Mouse (Mus musculus): ENCODE results near the gene Cdc25b. TPM values are rescaled to one million over a fixed set of nuclear protein-coding genes. Genes with fewer than 3 reads are reported as not detected.

The Cdc25b gene
- 76.4 and 88.9 TPM in 2 replicates for polyA plus RNA-seq (2012; rRNA removed)
- polyA plus RNA-seq (2014; fragmentation: Nextera tagmentation; extraction: Ambion mirVana): 52.1 and 56.2 TPM in 2 replicates

DNA sequence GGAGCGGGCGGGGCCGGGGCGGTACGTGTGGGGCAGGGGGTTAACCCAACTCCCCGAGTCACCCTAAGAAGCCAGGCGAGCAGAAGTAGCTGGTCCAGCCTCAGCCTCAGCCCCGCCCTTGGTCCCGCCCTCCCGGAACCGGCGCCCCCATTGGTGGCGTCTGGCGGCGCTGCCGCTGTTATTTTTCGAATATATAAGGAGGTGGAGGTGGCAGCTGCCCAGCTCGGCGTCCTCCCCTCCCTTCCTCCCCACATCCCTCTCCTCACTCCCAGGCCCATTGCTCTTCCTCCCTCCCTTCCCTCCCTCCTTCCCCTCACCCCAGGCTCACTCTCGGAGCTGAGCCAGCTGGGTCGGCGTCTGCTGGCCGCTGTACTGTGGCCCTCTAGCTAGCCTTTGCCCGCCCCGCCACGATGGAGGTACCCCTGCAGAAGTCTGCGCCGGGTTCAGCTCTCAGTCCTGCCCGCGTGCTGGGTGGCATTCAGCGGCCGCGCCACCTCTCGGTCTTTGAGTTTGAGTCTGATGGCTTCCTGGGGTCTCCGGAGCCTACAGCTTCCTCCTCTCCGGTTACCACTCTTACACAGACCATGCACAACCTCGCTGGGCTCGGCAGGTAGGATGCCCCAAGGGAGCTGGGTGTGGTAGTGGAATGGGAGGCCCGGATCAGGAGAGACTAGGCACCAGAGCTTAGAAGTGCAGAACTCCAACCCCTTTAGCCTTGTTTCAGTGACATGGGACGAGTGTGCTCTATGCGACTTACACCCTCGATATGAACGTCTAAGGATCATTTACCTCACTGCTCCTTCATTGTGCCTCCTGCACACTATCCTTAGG is at the start of gene Cdc25b, which contains the start of gene Spef1:
Gene Cdc25b, plus strand, starts transcription at position 179 of the 831 bp plus-strand sequence.
Gene Spef1, minus strand, starts transcription at position 512 of the 831 bp plus-strand sequence.
- Histone ChIP-seq H3K4me3 (replicated peaks; ENCODE audit: low read length) (peak within 1 kb of the TSS; percentile 59), H3K27ac (replicated peaks; ENCODE audit: low read depth, low read length) (peak within 1 kb of the TSS; percentile 70), H3K4me2 (replicated peaks; ENCODE audit: low read depth, low read length, severe bottlenecking) (peak within 1 kb of the TSS; percentile 66), H3K9ac (ENCODE audit: low read depth, low read length, severe bottlenecking) (peak within 1 kb of the TSS; percentile 64), H3K9me3 (ENCODE audit: control insufficient read depth, low read length) (no peaks in the 10 kb centered on the region), H3K27me3 (ENCODE audit: control insufficient read depth, insufficient read depth, low read length) (no peaks in the 10 kb centered on the region), H3K4me1 (ENCODE audit: control insufficient read depth, insufficient read depth, low read length) (peaks cover 17% of the 10 kb centered on the region), H3K36me3 (ENCODE audit: control insufficient read depth, insufficient read depth, low read length) (peaks cover 19% of the 10 kb centered on the region)
- peak; percentile 89 for ATAC-seq (ENCODE audit: low FRiP score, low read depth)
- DNase-seq (ENCODE audit: low spot score): peak; percentile 86
- WGBS: 1% methylated on average over 40 of the region's 43 CpGs
- TF ChIP-seq POLR2A (IDR thresholded peaks at IDR 0.05; ENCODE audit: borderline replicate concordance, extremely low read depth, insufficient read depth, insufficient read length): 0 out of 2 replicates have a peak, but pooled peaks have one; percentile 42

DNA sequence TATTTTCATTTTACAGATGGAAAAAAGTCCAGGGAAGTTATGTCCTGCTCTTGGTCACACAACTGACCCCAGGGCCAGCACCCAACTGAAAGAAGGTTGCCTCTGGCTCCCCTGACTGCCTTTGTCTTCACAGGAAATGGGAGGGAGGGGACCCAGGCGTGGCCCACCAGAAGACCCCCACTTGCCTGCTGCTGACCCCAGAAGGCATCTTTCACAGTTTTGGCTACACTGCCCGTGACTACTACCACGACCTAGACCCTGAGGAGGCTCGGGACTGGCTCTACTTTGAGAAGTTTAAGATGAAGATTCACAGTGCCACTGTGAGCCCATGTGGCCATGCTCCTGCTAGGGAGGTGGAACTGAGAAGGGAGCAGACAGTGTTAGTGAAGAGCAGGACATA is 48.5 kb upstream of the Cdc25b start:
- no peak overlapping the region for H3K27ac ChIP-seq (replicated peaks; ENCODE audit: low read depth, low read length)
- DNase-seq (ENCODE audit: low spot score) (no peak), ATAC-seq (ENCODE audit: low FRiP score, low read depth) (no peak)
- no peak overlapping the region for H3K9ac ChIP-seq (ENCODE audit: low read depth, low read length, severe bottlenecking)
- H3K9me3 ChIP-seq (ENCODE audit: control insufficient read depth, low read length): no peaks in the 10 kb centered on the region
- H3K36me3 ChIP-seq (ENCODE audit: control insufficient read depth, insufficient read depth, low read length): peaks cover 92% of the 10 kb centered on the region
- no peak for TF ChIP-seq POLR2A (IDR thresholded peaks at IDR 0.05; ENCODE audit: borderline replicate concordance, extremely low read depth, insufficient read depth, insufficient read length)
- no peak overlapping the region for H3K4me3 ChIP-seq (replicated peaks; ENCODE audit: low read length)
- no peak overlapping the region for H3K4me2 ChIP-seq (replicated peaks; ENCODE audit: low read depth, low read length, severe bottlenecking)
- 84% methylated on average over 4 of the region's 4 CpGs for whole genome bisulfite sequencing
- H3K4me1 ChIP-seq (ENCODE audit: control insufficient read depth, insufficient read depth, low read length): no peaks in the 10 kb centered on the region
- no peaks in the 10 kb centered on the region for H3K27me3 ChIP-seq (ENCODE audit: control insufficient read depth, insufficient read depth, low read length)

DNA sequence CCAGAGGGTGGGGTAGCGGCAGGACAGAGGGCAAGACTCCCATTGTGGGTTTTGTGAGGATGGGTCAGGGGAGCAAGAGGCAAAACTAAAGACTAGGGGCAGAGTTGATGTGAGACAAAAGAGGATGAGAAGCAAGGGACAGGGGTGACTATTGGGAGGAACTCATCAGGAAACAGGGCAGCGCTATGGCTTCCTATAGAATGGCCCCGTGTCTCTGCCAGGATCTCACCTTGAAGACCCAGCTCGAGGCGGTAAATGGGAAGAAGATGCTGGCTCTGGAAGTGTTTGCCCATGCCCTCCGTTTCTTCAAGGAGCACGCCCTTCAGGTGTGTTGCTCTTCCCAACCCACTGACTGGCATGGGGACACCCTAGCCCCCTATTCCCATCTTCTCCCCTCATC is 48.0 kb upstream of the Cdc25b start:
- Histone ChIP-seq H3K4me1 (ENCODE audit: control insufficient read depth, insufficient read depth, low read length) (no peaks in the 10 kb centered on the region), H3K27me3 (ENCODE audit: control insufficient read depth, insufficient read depth, low read length) (no peaks in the 10 kb centered on the region), H3K9me3 (ENCODE audit: control insufficient read depth, low read length) (no peaks in the 10 kb centered on the region), H3K36me3 (ENCODE audit: control insufficient read depth, insufficient read depth, low read length) (peaks cover 96% of the 10 kb centered on the region), H3K4me2 (replicated peaks; ENCODE audit: low read depth, low read length, severe bottlenecking) (no peak overlapping the region), H3K4me3 (replicated peaks; ENCODE audit: low read length) (no peak overlapping the region), H3K9ac (ENCODE audit: low read depth, low read length, severe bottlenecking) (no peak overlapping the region), H3K27ac (replicated peaks; ENCODE audit: low read depth, low read length) (no peak overlapping the region)
- no peak for ATAC-seq (ENCODE audit: low FRiP score, low read depth)
- DNase-seq (ENCODE audit: low spot score): no peak
- WGBS: 94% methylated on average over 7 of the region's 7 CpGs
- TF ChIP-seq POLR2A (IDR thresholded peaks at IDR 0.05; ENCODE audit: borderline replicate concordance, extremely low read depth, insufficient read depth, insufficient read length): no peak

DNA sequence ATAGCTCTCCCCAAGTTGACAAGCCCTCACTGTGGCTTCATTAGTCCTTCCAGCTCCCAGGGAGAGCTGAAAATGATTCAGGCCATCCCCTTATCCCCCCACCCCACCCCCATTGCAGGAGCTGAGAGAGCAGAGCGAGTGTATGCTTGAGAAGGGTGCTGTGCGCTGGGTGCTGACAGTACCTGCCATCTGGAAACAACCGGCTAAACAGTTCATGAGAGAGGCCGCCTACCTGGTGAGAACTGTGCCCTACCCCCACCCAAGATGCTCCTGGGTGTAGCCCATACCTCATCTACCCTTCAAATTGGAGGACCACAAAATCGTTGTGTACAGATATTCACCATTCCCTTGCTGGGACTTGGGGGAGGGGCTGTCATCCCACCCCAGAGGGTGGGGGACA is 47.5 kb upstream of the Cdc25b start:
- Histone ChIP-seq H3K9ac (ENCODE audit: low read depth, low read length, severe bottlenecking) (no peak overlapping the region), H3K27me3 (ENCODE audit: control insufficient read depth, insufficient read depth, low read length) (no peaks in the 10 kb centered on the region), H3K4me1 (ENCODE audit: control insufficient read depth, insufficient read depth, low read length) (no peaks in the 10 kb centered on the region), H3K4me2 (replicated peaks; ENCODE audit: low read depth, low read length, severe bottlenecking) (no peak overlapping the region), H3K9me3 (ENCODE audit: control insufficient read depth, low read length) (no peaks in the 10 kb centered on the region), H3K36me3 (ENCODE audit: control insufficient read depth, insufficient read depth, low read length) (peaks cover 95% of the 10 kb centered on the region), H3K4me3 (replicated peaks; ENCODE audit: low read length) (no peak overlapping the region), H3K27ac (replicated peaks; ENCODE audit: low read depth, low read length) (no peak overlapping the region)
- WGBS: 89% methylated on average over 5 of the region's 5 CpGs
- ATAC-seq (ENCODE audit: low FRiP score, low read depth) (no peak), DNase-seq (ENCODE audit: low spot score) (no peak)
- no peak for TF ChIP-seq POLR2A (IDR thresholded peaks at IDR 0.05; ENCODE audit: borderline replicate concordance, extremely low read depth, insufficient read depth, insufficient read length)

DNA sequence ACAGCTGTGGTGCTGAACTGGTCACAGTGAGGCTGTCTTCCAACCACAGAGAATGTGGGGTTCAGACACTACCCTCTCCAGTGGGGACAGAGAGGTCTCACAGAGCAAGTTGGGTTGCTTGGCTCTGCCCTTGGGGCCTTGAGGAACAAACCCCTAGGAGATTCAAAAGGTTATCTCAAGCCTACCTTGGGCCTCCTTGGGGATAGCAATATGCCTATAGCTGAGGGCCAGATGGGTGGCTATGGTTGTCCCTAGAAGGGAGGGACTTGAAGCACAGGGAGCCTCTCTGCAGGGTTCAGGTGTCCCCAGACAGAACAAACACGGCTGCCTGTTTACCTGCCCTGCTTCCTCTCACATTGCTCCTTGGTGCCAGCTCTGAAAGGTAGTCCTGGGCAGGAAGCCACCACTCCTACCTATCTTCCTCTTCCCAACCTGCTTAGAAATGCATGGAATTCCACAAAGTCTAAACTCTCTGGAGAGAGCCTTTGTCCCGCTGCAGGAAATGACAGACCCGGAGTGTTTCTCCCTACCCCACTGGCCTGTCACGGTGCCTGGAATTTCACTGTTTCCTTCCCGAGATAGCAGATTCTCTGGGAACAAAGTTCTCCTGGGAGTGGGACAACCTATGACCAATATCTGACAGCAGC is 46.7 kb upstream of the Cdc25b start:
- no peak for ATAC-seq (ENCODE audit: low FRiP score, low read depth)
- no peak for DNase-seq (ENCODE audit: low spot score)

More for the DNA sequence above, 46.7 kb upstream of the Cdc25b start:
- H3K27ac ChIP-seq (replicated peaks; ENCODE audit: low read depth, low read length): no peak overlapping the region
- H3K27me3 ChIP-seq (ENCODE audit: control insufficient read depth, insufficient read depth, low read length): no peaks in the 10 kb centered on the region
- H3K9ac ChIP-seq (ENCODE audit: low read depth, low read length, severe bottlenecking): no peak overlapping the region
- peaks cover 94% of the 10 kb centered on the region for H3K36me3 ChIP-seq (ENCODE audit: control insufficient read depth, insufficient read depth, low read length)
- no peaks in the 10 kb centered on the region for H3K9me3 ChIP-seq (ENCODE audit: control insufficient read depth, low read length)
- no peak for TF ChIP-seq POLR2A (IDR thresholded peaks at IDR 0.05; ENCODE audit: borderline replicate concordance, extremely low read depth, insufficient read depth, insufficient read length)
- no peak overlapping the region for H3K4me2 ChIP-seq (replicated peaks; ENCODE audit: low read depth, low read length, severe bottlenecking)
- WGBS: 49% methylated on average over 5 of the region's 5 CpGs
- no peaks in the 10 kb centered on the region for H3K4me1 ChIP-seq (ENCODE audit: control insufficient read depth, insufficient read depth, low read length)
- H3K4me3 ChIP-seq (replicated peaks; ENCODE audit: low read length): no peak overlapping the region

Data from limb, embryonic 14.5 days (tissue).